Mouse (Mus musculus) olfactory bulb, adult 2 months (tissue): ENCODE measurements at regions not wholly inside any gene's neighbourhood (a gene's known extent, or its start where the extent isn't known, plus 50 kb on each side); places are given as distances from the start of the nearest gene placed in this dataset.

Experiments used
- CTCF ChIP-seq: fragments of 200-500 bp; IDR thresholded peaks from 2 replicates; pipeline ENCODE4 v1.5.1; 2012; ENCODE audit warnings: low read depth, mild to moderate bottlenecking, low read length, moderate library complexity; ENCODE audit not compliant: insufficient read depth
- POLR2A ChIP-seq: fragments of 200-500 bp; IDR thresholded peaks from 2 replicates; pipeline ENCODE4 v1.6.1; 2012; ENCODE audit warnings: mild to moderate bottlenecking, low read depth, low read length, moderate library complexity; ENCODE audit not compliant: insufficient read depth

DNA sequence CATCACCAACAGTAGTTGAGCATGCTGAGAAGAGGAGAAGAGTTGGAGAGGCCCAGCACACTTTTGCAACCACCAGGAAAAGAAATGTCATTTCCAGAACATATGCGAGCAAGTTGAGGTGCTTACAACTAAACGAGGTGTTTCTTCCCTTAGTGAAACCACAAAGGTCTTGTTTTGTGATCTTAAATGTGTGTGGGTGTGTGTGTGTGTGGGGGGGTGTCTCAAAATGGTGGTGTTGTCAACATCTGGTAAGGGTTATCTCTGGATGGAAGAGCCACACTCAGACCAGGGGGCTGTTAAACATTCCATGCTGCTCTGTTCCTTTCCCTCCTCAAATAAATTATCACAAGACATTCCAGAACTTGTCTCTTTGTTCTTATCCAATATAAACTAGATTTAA lies 656.0 kb upstream of the Cdh5 start:
- no peak for TF ChIP-seq CTCF
- TF ChIP-seq POLR2A, result no peak
